ENCODE assay signal across 8 mouse cellular contexts in the genomic region with DNA sequence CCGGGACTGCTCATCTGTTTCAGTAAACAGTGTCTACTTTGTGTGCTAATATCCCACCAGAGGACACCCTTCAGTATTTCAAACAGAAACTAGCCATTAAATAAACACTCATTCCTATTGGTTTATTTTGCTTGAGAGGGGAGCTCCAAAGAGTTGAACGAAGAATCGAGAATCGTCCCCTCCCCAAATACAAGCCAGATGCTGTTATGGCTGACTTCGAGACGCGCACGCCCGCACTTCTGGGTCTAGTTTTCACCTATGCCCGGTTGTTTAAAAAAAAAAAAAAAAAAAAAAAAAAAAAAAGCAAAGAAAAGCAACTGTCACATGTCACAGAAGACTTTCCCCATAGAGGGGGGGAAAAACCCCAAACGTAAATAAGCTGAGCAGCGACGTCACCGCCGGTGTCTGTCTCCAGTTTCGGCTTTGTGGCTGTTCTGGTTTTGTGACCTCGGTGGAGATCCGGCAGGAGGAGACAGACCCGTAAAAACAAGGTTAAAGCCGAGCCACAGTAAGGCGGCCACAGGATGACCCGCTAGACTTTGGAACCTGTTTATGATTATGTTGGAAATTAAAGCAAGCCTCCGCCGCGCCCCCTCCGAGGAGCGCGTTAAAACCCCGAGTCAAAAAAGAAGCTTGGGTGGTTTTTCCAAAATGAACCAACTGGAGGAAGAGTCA. TPM values are rescaled to one million over a fixed set of nuclear protein-coding genes. Genes with fewer than 3 reads are reported as not detected.
DNase-seq lines count a peak whose midpoint lies in the region; TF ChIP-seq lines count a peak whose summit lies in the region.

No protein-coding gene starts in this region.

- peak overlapping the region; percentile 87 for H3K27ac ChIP-seq in small intestine, adult 2 months (ENCODE audit: insufficient read depth, low read depth, low read length)

- under 1% methylated on average over 29 of the region's 29 CpGs for WGBS in small intestine, adult 2 months

- peak overlapping the region; percentile 70 for H3K4me3 ChIP-seq in small intestine, adult 2 months (ENCODE audit: low read depth, low read length)

- H3K4me1 ChIP-seq in small intestine, adult 2 months (ENCODE audit: control insufficient read depth, insufficient read depth, insufficient read length, low read length), result peaks cover 4% of the 10 kb centered on the region

- intact Hi-C loops in left cerebral cortex, postnatal 4 days (cut with DNase I), result loop anchor here (5.0 kb wide), 1 partner anchor 115 kb away; no protein-coding TSS in a partner anchor
- intact Hi-C loops in left cerebral cortex, postnatal 36 days (cut with DNase I), result no loop called here

- H3K36me3 ChIP-seq in small intestine, adult 2 months (ENCODE audit: control insufficient read depth, insufficient read depth, low read length), result no peaks in the 10 kb centered on the region

- TF ChIP-seq CTCF in small intestine, adult 2 months (IDR thresholded peaks at IDR 0.05; ENCODE audit: extremely low read depth, insufficient read length, insufficient replicate concordance, low read depth, low read length), result peak; percentile 23; the same call in 1 of the 2 replicates

- peak; percentile 22 for DNase-seq in left cerebral cortex, postnatal 4 days
- no peak for DNase-seq in left cerebral cortex, postnatal 36 days (ENCODE audit: low spot score in 2 of 2)
- DNase-seq in c-Kit-positive CD71-negative TER-119-negative erythroid progenitor cells, embryonic 14.5 days (ENCODE audit: low read depth), result peak; percentile 68
- peak; percentile 49 to 55 for DNase-seq in heart, adult 9 months (ENCODE audit: low spot score in 2 of 2)
- DNase-seq in kidney, adult 8-10 months, result peak; percentile 57 to 74
- peak; percentile 51 for DNase-seq in lung, postnatal 14 days
- no peak for DNase-seq in left cerebral cortex, adult 8-10 months (ENCODE audit: low spot score in 2 of 2)

- no peaks in the 10 kb centered on the region for H3K27me3 ChIP-seq in small intestine, adult 2 months (ENCODE audit: control insufficient read depth, insufficient read depth, low read length)

- peak; percentile 10; the same call in 1 of the 2 replicates for TF ChIP-seq POLR2A in small intestine, adult 2 months (IDR thresholded peaks at IDR 0.05; ENCODE audit: low read depth, low read length)

RNA-seq across cellular contexts. Expression of a gene that starts 1.2 kb away (rescaled TPM):
- total RNA-seq in left cerebral cortex, postnatal 4 days (2021), result 1 to 10 TPM; 3.2 to 3.3 TPM
- total RNA-seq in left cerebral cortex, postnatal 36 days (2021), result 1 to 10 TPM in 1 of 2 experiments, under 1 TPM in 1; 0.99 to 1.2 TPM
- polyA plus RNA-seq in small intestine, adult 2 months (2012; rRNA removed), result 10.9 and 26.4 TPM in 2 replicates
- 1 to 10 TPM; 1.9 to 4.7 (median 3.1) TPM for total RNA-seq in left cerebral cortex, adult 8-10 months (2022)

Comparison
In these comparisons a context has a peak if more than half of its experiments do, and no peak if none do; other contexts are left out.
1. DNase-seq: peak in left cerebral cortex, postnatal 4 days (single experiment), c-Kit-positive CD71-negative TER-119-negative erythroid progenitor cells, embryonic 14.5 days (single experiment), heart, adult 9 months (2 of 2), kidney, adult 8-10 months (2 of 2) and lung, postnatal 14 days (single experiment); none in left cerebral cortex, postnatal 36 days (0 of 2) and left cerebral cortex, adult 8-10 months (0 of 2).